Mouse (Mus musculus) myocyte (in vitro differentiated cells): ENCODE data around the gene Lgals4.

Experiments
- CEBPB ChIP-seq: IDR thresholded peaks from 2 replicates; pipeline ENCODE4 v1.6.1; 2011; ENCODE audit warnings: mild to moderate bottlenecking, moderate library complexity; ENCODE audit not compliant: poor library complexity, insufficient read depth, severe bottlenecking
- E2F4 ChIP-seq: IDR thresholded peaks from one replicate; pipeline ENCODE4 v1.6.1; 2011; ENCODE audit warnings: mild to moderate bottlenecking, control low read depth, moderate library complexity; ENCODE audit not compliant: insufficient read depth
- MAX ChIP-seq: IDR thresholded peaks from one replicate; pipeline ENCODE4 v1.6.1; 2011; ENCODE audit warnings: low read depth, mild to moderate bottlenecking, control low read depth
- POLR2A ChIP-seq: IDR thresholded peaks from one replicate; pipeline ENCODE4 v1.6.1; 2011; ENCODE audit warnings: low read depth, mild to moderate bottlenecking, control low read depth, moderate library complexity; ENCODE audit not compliant: insufficient read length

GRCm38 (mm10) chr7:28824941-28825685, 8.5 kb upstream of the Lgals4 start, which contains the start of gene Ech1:
- TF ChIP-seq POLR2A (peak; percentile 59), CEBPB (no peak), E2F4 (no peak), MAX (no peak)
